Mouse (Mus musculus): Measurements from ENCODE around the gene Ehbp1l1.

DNA sequence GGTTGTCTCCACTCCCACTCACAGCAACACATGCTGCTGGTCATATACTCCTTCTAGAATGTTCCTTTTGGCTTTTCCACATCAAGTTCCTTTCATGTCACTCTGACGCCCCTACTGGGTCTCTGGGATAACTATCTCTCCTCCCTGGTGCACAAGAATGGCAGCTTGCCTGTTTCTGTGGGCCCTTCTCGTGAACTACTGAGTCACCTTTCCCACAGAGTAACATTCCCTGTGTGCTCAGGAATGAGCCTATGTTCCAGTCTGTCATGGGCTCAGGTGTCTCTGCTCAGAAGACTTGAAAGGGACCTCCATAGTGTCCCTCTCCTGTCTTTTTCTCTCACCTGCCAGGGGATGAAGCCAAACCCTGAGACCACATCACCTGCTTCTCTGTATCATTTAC lies 13.3 kb upstream of the Ehbp1l1 start:
- TF ChIP-seq POLR2A (IDR thresholded peaks at IDR 0.05; ENCODE audit: control insufficient read depth, extremely low read depth, insufficient read depth, low read length, poor library complexity) (no peak), CTCF (IDR thresholded peaks at IDR 0.05; ENCODE audit: borderline replicate concordance, control insufficient read depth, extremely low read depth, insufficient read depth, low read length, poor library complexity) (no peak)
